Comparison of ENCODE assay signal across 7 mouse cellular contexts in the genomic region with DNA sequence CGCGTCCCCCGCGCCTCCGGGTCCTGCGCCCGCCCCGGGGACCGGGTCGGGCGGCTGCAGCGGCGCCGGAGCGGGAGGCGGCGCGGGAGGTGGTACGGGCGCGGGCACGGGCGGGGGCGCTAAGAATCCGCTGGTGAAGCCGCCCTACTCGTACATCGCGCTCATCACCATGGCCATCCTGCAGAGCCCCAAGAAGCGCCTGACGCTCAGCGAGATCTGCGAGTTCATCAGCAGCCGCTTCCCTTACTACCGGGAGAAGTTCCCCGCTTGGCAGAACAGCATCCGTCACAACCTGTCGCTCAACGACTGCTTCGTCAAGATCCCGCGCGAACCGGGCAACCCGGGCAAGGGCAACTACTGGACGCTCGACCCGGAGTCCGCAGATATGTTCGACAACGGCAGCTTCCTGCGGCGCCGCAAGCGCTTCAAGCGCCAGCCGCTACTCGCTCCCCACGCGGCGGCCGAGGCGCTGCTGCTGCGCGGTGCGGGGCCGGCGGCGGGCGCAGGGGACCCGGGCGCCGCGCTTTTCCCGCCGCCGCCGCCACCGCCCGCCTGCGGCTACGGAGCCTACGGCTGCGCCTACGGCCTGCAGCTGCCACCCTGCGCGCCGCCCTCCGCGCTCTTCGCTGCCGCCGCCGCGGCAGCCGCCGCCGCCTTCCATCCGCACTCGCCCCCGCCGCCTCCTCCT. TPM values are rescaled to one million over a fixed set of nuclear protein-coding genes. Genes with fewer than 3 reads are reported as not detected.
A peak's percentile ranks its signal among the peaks of the same experiment; 100 is the strongest.
DNase-seq lines count a peak whose midpoint lies in the region; ATAC-seq and TF ChIP-seq lines count a peak whose summit lies in the region.

No protein-coding gene starts in this region.

- no peak for ATAC-seq in limb, embryonic 12.5 days (ENCODE audit: insufficient number of reproducible peaks, insufficient read depth, low FRiP score, low TSS enrichment, low read depth)
- ATAC-seq in frontal cortex, adult (ENCODE audit: low TSS enrichment), result no peak

- peak overlapping the region; percentile 13 for H3ac ChIP-seq in myocyte (ENCODE audit: control insufficient read depth, insufficient read length)

- peak overlapping the region; percentile 53 for H3K9ac ChIP-seq in limb, embryonic 12.5 days (replicated peaks)

- peak; percentile 2 to 57 for DNase-seq in urinary bladder, adult 18-20 months (ENCODE audit: low spot score in 2 of 2)
- DNase-seq in urinary bladder, postnatal 10 days (ENCODE audit: low spot score), result no peak
- DNase-seq in heart, postnatal 14 days, result peak; percentile 16 to 23

- TF ChIP-seq CTCF in cortical plate, adult 2 months (IDR thresholded peaks at IDR 0.05; ENCODE audit: extremely low read depth, insufficient read depth, low read length), result no peak

- intact Hi-C loops in heart, postnatal 14 days (cut with DNase I), result loop anchor here (5.0 kb wide), 2 partner anchors 147 to 232 kb away; no protein-coding TSS in a partner anchor

- peak overlapping the region; percentile 80 for H3K4me2 ChIP-seq in limb, embryonic 12.5 days
- peak overlapping the region; percentile 71 for H3K4me2 ChIP-seq in myocyte (ENCODE audit: low read depth)

- H3K27ac ChIP-seq in cortical plate, adult 2 months (ENCODE audit: insufficient read depth, low read length), result no peak overlapping the region; the same call in 1 of the 2 replicates
- no peak overlapping the region for H3K27ac ChIP-seq in limb, embryonic 12.5 days

- under 1% methylated on average over 91 of the region's 102 CpGs for WGBS in limb, embryonic 12.5 days

- no peaks in the 10 kb centered on the region for H3K79me2 ChIP-seq in myocyte (ENCODE audit: control insufficient read depth, insufficient read depth)

- no peaks in the 10 kb centered on the region for H3K9me3 ChIP-seq in limb, embryonic 12.5 days

- peaks cover 87% of the 10 kb centered on the region for H3K27me3 ChIP-seq in limb, embryonic 12.5 days
- H3K27me3 ChIP-seq in myocyte (ENCODE audit: control insufficient read depth, insufficient read depth, insufficient read length), result peaks cover 65% of the 10 kb centered on the region

- no peak for TF ChIP-seq POLR2A in cortical plate, adult 2 months (IDR thresholded peaks at IDR 0.05; ENCODE audit: extremely low read depth, insufficient read depth, low read length)
- TF ChIP-seq POLR2A in myocyte (IDR thresholded peaks at IDR 0.05; ENCODE audit: insufficient read length, low read depth), result no peak

- H3K36me3 ChIP-seq in limb, embryonic 12.5 days, result no peaks in the 10 kb centered on the region
- no peaks in the 10 kb centered on the region for H3K36me3 ChIP-seq in myocyte (ENCODE audit: control insufficient read depth, insufficient read depth)

- no peaks in the 10 kb centered on the region for H3K4me1 ChIP-seq in cortical plate, adult 2 months (ENCODE audit: control insufficient read depth, insufficient read depth, low read length)
- H3K4me1 ChIP-seq in limb, embryonic 12.5 days (replicated peaks), result peaks cover 24% of the 10 kb centered on the region

- 0 out of 2 replicates have a peak overlapping the region, but pooled peaks have one; percentile 15 for H3K4me3 ChIP-seq in cortical plate, adult 2 months (ENCODE audit: insufficient read depth, low read length)
- H3K4me3 ChIP-seq in limb, embryonic 12.5 days (replicated peaks), result peak overlapping the region; percentile 50
- peak overlapping the region; percentile 12 for H3K4me3 ChIP-seq in myocyte

TF ChIP-seq in myocyte, 11 proteins besides CTCF, POLR2A, EP300 and RAD21:
- TF ChIP-seq MYOD1 (IDR thresholded peaks at IDR 0.05; ENCODE audit: control insufficient read depth in 1 of 3, insufficient read length in 2 of 3, low read depth in 2 of 3), result no peak
- TF ChIP-seq TCF3 (IDR thresholded peaks at IDR 0.05; ENCODE audit: insufficient read length, low read depth), result no peak

RNA-seq across cellular contexts. Expression of a gene that starts 1.0 kb away (rescaled TPM):
- polyA plus RNA-seq in cortical plate, adult 2 months (2012; rRNA removed), result 0.59 and 1.0 TPM in 2 replicates
- under 1 TPM in 1 of 2 experiments, not detected in 1; 0.07 TPM for total RNA-seq in heart, postnatal 14 days (2021)
- polyA plus RNA-seq in limb, embryonic 12.5 days (2016; fragmentation: Nextera tagmentation; extraction: Ambion mirVana), result 0.17 and 0.25 TPM in 2 replicates
- 0.37 TPM for polyA plus RNA-seq in myocyte (2012; fragmentation: generic; extraction: Trizol)

RNA-seq across cellular contexts. Expression of a gene that starts 38.2 kb away (rescaled TPM):
- 283 and 307 TPM in 2 replicates for polyA plus RNA-seq in cortical plate, adult 2 months (2012; rRNA removed)
- total RNA-seq in heart, postnatal 14 days (2021), result 100 to 1,000 TPM; 201 to 210 TPM
- 760 and 773 TPM in 2 replicates for polyA plus RNA-seq in limb, embryonic 12.5 days (2016; fragmentation: Nextera tagmentation; extraction: Ambion mirVana)
- 1,134 TPM for polyA plus RNA-seq in myocyte (2012; fragmentation: generic; extraction: Trizol)
